Mouse (Mus musculus) gastrocnemius, postnatal 36 days (tissue): ENCODE results near the gene Golph3l. TPM values are rescaled to one million over a fixed set of nuclear protein-coding genes. Genes with fewer than 3 reads are reported as not detected.
"Not testable (repeated sequence)": the region's sequence is repeated elsewhere in the genome, so short reads cannot be mapped to it uniquely, and the experiment has no call there.

ENCODE experiments used
- DNase-seq, 2 experiments: peaks; one replicate each; pipeline ENCODE4 v3.0.0; 2022
- intact Hi-C: fragments of 180-260 bp; cut with DNase I; formaldehyde crosslinking; loops from one replicate; pipeline ENCODE4 v1.15.1; 2025
- total RNA-seq, 2 experiments: library from RNA; stranded (reverse); gene quantifications; 2 replicates each; pipeline ENCODE4 v1.2.3; 2021

Gene Golph3l
- total RNA-seq, 2 experiments from 2014 or later, result 8.0 to 10.1 TPM

DNA sequence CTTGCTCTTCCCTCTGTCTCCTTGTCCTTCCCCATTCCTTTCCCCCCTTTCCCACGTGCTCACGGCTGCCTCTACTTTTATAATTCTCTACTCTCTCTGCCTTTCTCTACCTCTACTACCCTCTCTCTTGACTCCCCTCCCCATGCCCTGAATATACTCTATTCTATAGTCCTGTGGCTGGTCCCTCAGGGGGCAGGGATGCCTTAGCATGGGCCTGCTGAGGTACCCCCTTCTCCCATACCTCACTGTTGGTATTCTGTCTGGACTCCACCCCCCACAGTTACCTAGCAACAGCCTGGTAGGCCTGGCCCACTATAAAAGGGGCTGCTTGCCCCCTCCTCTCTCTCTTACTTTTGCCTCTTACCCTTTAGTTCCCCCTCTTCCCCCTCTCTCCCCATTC lies 34.8 kb downstream of the Golph3l start:
- no peak for DNase-seq
- intact Hi-C loops, result no loop called here

GRCm38 (mm10) chr3:95623991-95624515 lies 35.3 kb downstream of the Golph3l start:
- DNase-seq, intact Hi-C loops: not testable (repeated sequence)

GRCm38 (mm10) chr3:95624628-95625503 lies 36.1 kb downstream of the Golph3l start, which contains the start of gene Ensa:
Gene Ensa (plus strand): TSS chr3:95624993.
- peak; percentile 96 to 97 for DNase-seq
- intact Hi-C loops, result no loop called here

DNA sequence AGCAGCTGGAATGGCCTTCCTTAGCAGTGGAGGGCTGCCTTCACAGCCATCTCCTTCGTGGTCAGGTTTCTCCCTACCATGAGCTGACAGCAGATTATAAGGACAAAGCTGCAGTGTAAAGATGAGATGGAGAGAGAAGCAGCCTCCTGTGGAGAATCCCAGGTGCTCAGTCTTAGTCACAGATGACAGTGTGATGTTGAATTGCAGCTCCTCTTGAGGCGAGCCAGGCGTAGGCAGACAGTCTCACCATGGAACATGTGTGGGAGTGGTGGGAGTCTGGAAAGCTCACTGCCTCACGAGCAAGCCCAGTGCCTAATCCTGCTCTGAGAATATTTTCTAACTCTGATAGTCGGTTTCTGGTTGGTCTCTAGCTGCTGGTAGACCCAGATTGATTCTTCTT lies 39.0 kb downstream of the Golph3l start:
- intact Hi-C loops, result no loop called here
- no peak for DNase-seq

DNA sequence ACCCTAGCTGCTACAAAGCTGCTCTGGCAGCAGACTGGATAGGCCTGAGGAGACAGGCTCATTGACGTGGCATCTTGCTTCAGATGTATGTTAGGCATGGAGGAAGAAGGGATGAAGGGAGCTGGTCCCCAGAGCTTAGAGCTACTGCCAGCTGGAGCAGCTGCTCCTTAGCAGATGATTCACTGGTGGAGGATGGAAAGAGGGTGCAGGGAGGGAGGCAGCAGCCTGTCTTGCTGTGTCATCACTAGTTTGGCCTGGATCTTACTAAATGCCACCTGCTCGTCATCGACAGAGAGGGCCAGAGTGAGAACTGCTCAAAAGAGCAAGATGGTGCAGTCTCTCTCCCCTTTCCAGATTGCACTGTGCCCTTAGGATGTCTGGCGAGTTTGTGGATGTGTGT lies 41.0 kb downstream of the Golph3l start:
- no peak for DNase-seq
- intact Hi-C loops, result loop anchor here (5.0 kb wide), 2 partner anchors 48 to 123 kb away; no protein-coding TSS in a partner anchor

DNA sequence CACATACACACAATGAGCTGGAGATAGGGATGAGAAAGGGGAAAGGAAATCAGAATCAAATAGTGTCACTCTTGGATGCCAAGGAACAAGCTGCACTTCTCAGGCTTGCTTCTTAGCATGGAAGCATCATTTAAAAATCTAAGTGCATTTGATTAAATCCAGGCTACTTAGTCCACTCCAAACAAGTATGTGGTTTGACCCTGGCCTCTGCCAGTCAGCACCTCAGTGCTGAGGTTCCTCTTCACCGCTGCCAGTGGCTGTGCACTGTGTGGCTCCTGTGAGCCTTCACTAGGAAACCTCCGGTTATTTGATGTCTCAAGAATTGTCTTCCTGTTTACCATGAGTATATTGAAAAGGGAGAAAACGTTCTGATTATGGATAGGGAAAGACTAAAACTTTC lies 42.1 kb downstream of the Golph3l start:
- intact Hi-C loops, result loop anchor here (5.0 kb wide), 2 partner anchors 46 to 121 kb away; no protein-coding TSS in a partner anchor
- DNase-seq, result no peak

GRCm38 (mm10) chr3:95631304-95631703 lies 42.6 kb downstream of the Golph3l start:
- intact Hi-C loops, result loop anchor here (5.0 kb wide), 2 partner anchors 46 to 121 kb away; no protein-coding TSS in a partner anchor

GRCm38 (mm10) chr3:95632648-95633588 lies 44.2 kb downstream of the Golph3l start:
- DNase-seq, result no peak
- intact Hi-C loops, result loop anchor here (5.0 kb wide), 2 partner anchors 44 to 119 kb away; no protein-coding TSS in a partner anchor

More at GRCm38 (mm10) chr3:95631304-95631703, 42.6 kb downstream of the Golph3l start:
- DNase-seq, result no peak

- no peak for DNase-seq
- intact Hi-C loops, result no loop called here
These were observed 46.9 kb downstream of the Golph3l start for GRCm38 (mm10) chr3:95635636-95636035.

GRCm38 (mm10) chr3:95636072-95636471 lies 47.3 kb downstream of the Golph3l start:
- DNase-seq, result no peak
- intact Hi-C loops, result no loop called here

GRCm38 (mm10) chr3:95639694-95640093 lies 51.0 kb downstream of the Golph3l start:
- no peak for DNase-seq
- intact Hi-C loops, result no loop called here

DNA sequence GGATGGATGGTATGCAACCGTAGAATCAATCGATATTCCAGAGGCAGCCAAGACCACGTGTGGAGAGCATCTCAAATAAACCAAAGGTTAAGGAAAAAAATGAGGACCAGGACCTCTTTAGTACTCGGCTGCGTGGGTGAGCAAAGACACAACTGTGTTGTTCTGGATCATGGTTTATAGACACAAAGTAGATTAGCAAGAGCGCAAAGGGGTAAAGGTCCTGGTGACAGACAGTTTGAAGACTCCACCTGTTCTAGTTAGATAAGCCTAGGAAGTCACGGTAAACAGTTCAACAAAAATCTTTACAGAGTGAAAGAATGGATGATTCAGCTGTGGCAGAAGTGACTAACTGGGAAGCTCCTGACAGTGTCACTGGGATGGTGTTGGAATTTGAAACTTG lies 54.4 kb downstream of the Golph3l start:
- no peak for DNase-seq
- intact Hi-C loops, result no loop called here

GRCm38 (mm10) chr3:95645313-95646235 lies 56.8 kb downstream of the Golph3l start:
- DNase-seq, result no peak
- intact Hi-C loops, result no loop called here

DNA sequence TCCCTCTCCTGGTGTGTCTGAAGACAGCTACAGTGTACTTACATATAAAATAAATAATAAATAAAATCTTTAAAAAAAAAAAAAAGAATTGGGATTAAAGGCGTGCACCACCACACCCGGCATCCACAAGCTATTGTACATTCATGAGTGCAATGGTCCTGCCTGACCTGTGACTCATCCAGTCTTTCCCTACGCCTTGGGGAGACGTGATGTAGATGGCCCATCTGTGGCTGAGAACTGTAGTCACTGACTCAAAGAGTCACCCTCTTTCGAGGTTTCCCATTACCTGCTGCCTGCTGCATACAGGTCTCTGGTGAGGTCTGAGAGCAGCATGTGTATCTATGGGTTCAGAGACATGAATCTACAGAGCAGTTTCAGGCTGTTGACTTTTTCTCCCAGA lies 59.3 kb downstream of the Golph3l start:
- intact Hi-C loops, result no loop called here
- DNase-seq, result no peak

- peak in 1 of 2 experiments; percentile 51 for DNase-seq
- intact Hi-C loops, result no loop called here
These were observed 61.7 kb downstream of the Golph3l start for GRCm38 (mm10) chr3:95650276-95651032.

- intact Hi-C loops, result no loop called here
- no peak for DNase-seq
These were observed 62.3 kb downstream of the Golph3l start for GRCm38 (mm10) chr3:95651033-95651373.

- no peak for DNase-seq
- intact Hi-C loops, result no loop called here
These were observed 62.9 kb downstream of the Golph3l start for GRCm38 (mm10) chr3:95651391-95652203.

- intact Hi-C loops, result no loop called here
These were observed 63.6 kb downstream of the Golph3l start for GRCm38 (mm10) chr3:95652204-95652811.

More at GRCm38 (mm10) chr3:95652204-95652811, 63.6 kb downstream of the Golph3l start:
- DNase-seq, result no peak
